Mouse (Mus musculus) erythroblast, adult 5-6 weeks (primary cell): Measurements from ENCODE around the gene Amy2a2. TPM values are rescaled to one million over a fixed set of nuclear protein-coding genes. Genes with fewer than 3 reads are reported as not detected.
"Not testable (repeated sequence)": the region's sequence is repeated elsewhere in the genome, so short reads cannot be mapped to it uniquely, and the experiment has no call there.

Experiments
- ATAC-seq: replicated peaks from 2 replicates; pipeline ENCODE4 v1.8.0; 2016; ENCODE audit warnings: moderate number of reproducible peaks, mild to moderate bottlenecking, moderate TSS enrichment, inconsistent platforms; ENCODE audit not compliant: poor library complexity, low FRiP score, severe bottlenecking
- total RNA-seq, 2 experiments: library from RNA; stranded (forward) in 1 of 2; stranded (reverse) in 1 of 2; fragments of 150-400 nt in 1 of 2; fragments of 200-764, 138-1000 nt in 1 of 2; gene quantifications; 2 replicates each; pipeline versions ENCODE4 v1.2.3 to v1.2.4; 2015 to 2017; ENCODE audit warnings: low replicate concordance in 2 of 2

The Amy2a2 gene
- not detected in 2 replicates for total RNA-seq (2015; ENCODE audit: low replicate concordance)
- total RNA-seq (2017; ENCODE audit: low replicate concordance) = not detected in 2 replicates

- not testable (repeated sequence) for ATAC-seq
Observed at GRCm38 (mm10) chr3:113356558-113356957, at the start of gene Amy2a2. Gene Amy2a2 (minus strand): TSS chr3:113356658.

DNA sequence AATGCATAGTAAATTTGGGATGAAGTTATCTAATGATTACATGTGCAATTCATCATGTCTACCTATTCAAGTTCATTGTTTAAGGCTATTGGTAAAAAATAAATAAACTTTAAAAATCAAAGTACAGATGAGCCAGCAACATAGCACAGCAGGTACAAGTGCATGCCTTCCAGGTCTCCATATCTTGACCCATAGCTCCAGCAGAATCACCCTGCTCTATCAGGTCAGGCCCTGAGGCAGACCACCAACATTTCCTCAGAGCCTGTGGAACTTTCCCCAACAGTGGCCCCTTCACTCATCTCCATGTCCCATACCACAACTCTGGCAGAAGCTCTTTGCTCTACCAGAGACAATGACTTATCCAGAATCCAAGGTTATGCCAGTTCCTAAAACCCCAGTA lies 11.0 kb downstream of the Amy2a2 start:
- ATAC-seq = not testable (repeated sequence)

GRCm38 (mm10) chr3:113323952-113324351 lies 32.5 kb downstream of the Amy2a2 start, which contains the start of gene Amy2a3:
Gene Amy2a3 (minus strand): TSS chr3:113324052.
- ATAC-seq = not testable (repeated sequence)

- not testable (repeated sequence) for ATAC-seq
Observed at GRCm38 (mm10) chr3:113312937-113313336, 43.5 kb downstream of the Amy2a2 start.

Other genes starting within 250 kb of the Amy2a2 start
- gene Amy2a5, start 97.8 kb downstream of the Amy2a2 start, total RNA-seq (2015; ENCODE audit: low replicate concordance) = not detected in 2 replicates
- gene Amy2a5, start 97.8 kb downstream of the Amy2a2 start, total RNA-seq (2017; ENCODE audit: low replicate concordance) = not detected in 2 replicates
- not detected in 2 replicates for gene Amy2a4, start 65.2 kb downstream of the Amy2a2 start, total RNA-seq (2015; ENCODE audit: low replicate concordance)
- not detected in 2 replicates for gene Amy2a4, start 65.2 kb downstream of the Amy2a2 start, total RNA-seq (2017; ENCODE audit: low replicate concordance)
- gene Amy2a3, start 32.6 kb downstream of the Amy2a2 start, total RNA-seq (2015; ENCODE audit: low replicate concordance) = not detected in 2 replicates
- not detected in 2 replicates for gene Amy2a3, start 32.6 kb downstream of the Amy2a2 start, total RNA-seq (2017; ENCODE audit: low replicate concordance)
- not detected in 2 replicates for gene Amy2a1, start 175.8 kb upstream of the Amy2a2 start, total RNA-seq (2015; ENCODE audit: low replicate concordance)
- not detected in 2 replicates for gene Amy2a1, start 175.8 kb upstream of the Amy2a2 start, total RNA-seq (2017; ENCODE audit: low replicate concordance)